Mouse (Mus musculus) Muller cell, postnatal 12 days (primary cell): ENCODE measurements around the gene Mmgt1.

Experiments used
- DNase-seq: peaks from one replicate; pipeline ENCODE4 v3.0.0-alpha.2; 2015; ENCODE audit errors: inconsistent ontology term

The Mmgt1 gene

GRCm38 (mm10) chrX:56597887-56598640, at the start of gene Mmgt1:
Mmgt1 (minus strand) TSS chrX:56598069.
- DNase-seq, result peak; percentile 94

- peak; percentile 24 for DNase-seq
These were observed 42.2 kb upstream of the Mmgt1 start for GRCm38 (mm10) chrX:56640066-56640465.

GRCm38 (mm10) chrX:56636185-56636584, 38.3 kb upstream of the Mmgt1 start:
- DNase-seq, result peak; percentile 58

GRCm38 (mm10) chrX:56615236-56615635, 17.4 kb upstream of the Mmgt1 start:
- DNase-seq, result no peak

- DNase-seq, result peak; percentile 22
These were observed 12.4 kb upstream of the Mmgt1 start for GRCm38 (mm10) chrX:56610318-56610694.

GRCm38 (mm10) chrX:56609623-56610317, 11.9 kb upstream of the Mmgt1 start, which contains the start of gene Slc9a6:
Slc9a6 (plus strand) TSS chrX:56609757.
- peak; percentile 83 for DNase-seq

GRCm38 (mm10) chrX:56609285-56609622, 11.4 kb upstream of the Mmgt1 start:
- DNase-seq, result no peak

GRCm38 (mm10) chrX:56607032-56607710, 9.3 kb upstream of the Mmgt1 start:
- DNase-seq, result no peak

- DNase-seq, result no peak
These were observed 8.7 kb upstream of the Mmgt1 start for GRCm38 (mm10) chrX:56606536-56606935.

GRCm38 (mm10) chrX:56597219-56597886, 516 bp downstream of the Mmgt1 start:
- no peak for DNase-seq

GRCm38 (mm10) chrX:56578200-56578599, 19.7 kb downstream of the Mmgt1 start:
- no peak for DNase-seq

GRCm38 (mm10) chrX:56572465-56572864, 25.4 kb downstream of the Mmgt1 start:
- DNase-seq, result no peak

- no peak for DNase-seq
These were observed 44.3 kb downstream of the Mmgt1 start for GRCm38 (mm10) chrX:56553584-56553983.

- no peak for DNase-seq
These were observed 48.4 kb downstream of the Mmgt1 start, which contains the start of gene Gm648 for GRCm38 (mm10) chrX:56549506-56549905. Gm648 (minus strand) TSS chrX:56549606.

- DNase-seq, result peak; percentile 1
These were observed 60.7 kb downstream of the Mmgt1 start for GRCm38 (mm10) chrX:56537162-56537561.
